Mouse (Mus musculus): ENCODE measurements around the gene 6030408B16Rik.

The 6030408B16Rik gene

GRCm38 (mm10) chr15:101293025-101293621 lies at the start of gene 6030408B16Rik:
Gene 6030408B16Rik (plus strand): TSS chr15:101293212.
- DNase-seq, result no peak

- DNase-seq, result no peak
Observed at GRCm38 (mm10) chr15:101244012-101244411, 49.0 kb upstream of the 6030408B16Rik start.

GRCm38 (mm10) chr15:101246231-101247154 lies 46.5 kb upstream of the 6030408B16Rik start:
- peak; percentile 95 for DNase-seq

GRCm38 (mm10) chr15:101247155-101247498 lies 45.9 kb upstream of the 6030408B16Rik start:
- DNase-seq, result peak; percentile 62

- peak; percentile 45 for DNase-seq
Observed at GRCm38 (mm10) chr15:101248029-101248710, 44.8 kb upstream of the 6030408B16Rik start.

- no peak for DNase-seq
Observed at GRCm38 (mm10) chr15:101250220-101250800, 42.7 kb upstream of the 6030408B16Rik start.

- DNase-seq, result no peak
Observed at GRCm38 (mm10) chr15:101251930-101252329, 41.1 kb upstream of the 6030408B16Rik start.

GRCm38 (mm10) chr15:101252614-101253013 lies 40.4 kb upstream of the 6030408B16Rik start:
- no peak for DNase-seq

GRCm38 (mm10) chr15:101253563-101253885 lies 39.5 kb upstream of the 6030408B16Rik start:
- no peak for DNase-seq

GRCm38 (mm10) chr15:101253886-101254795 lies 38.9 kb upstream of the 6030408B16Rik start, which contains the start of gene Nr4a1:
Gene Nr4a1 (plus strand): TSS chr15:101254269.
- peak; percentile 85 for DNase-seq

- DNase-seq, result no peak
Observed at GRCm38 (mm10) chr15:101255842-101256462, 37.1 kb upstream of the 6030408B16Rik start.

- DNase-seq, result no peak
Observed at GRCm38 (mm10) chr15:101256463-101257206, 36.4 kb upstream of the 6030408B16Rik start.

- DNase-seq, result no peak
Observed at GRCm38 (mm10) chr15:101258420-101258819, 34.6 kb upstream of the 6030408B16Rik start.

- DNase-seq, result no peak
Observed at GRCm38 (mm10) chr15:101259922-101260321, 33.1 kb upstream of the 6030408B16Rik start.

- DNase-seq, result no peak
Observed at GRCm38 (mm10) chr15:101260387-101260786, 32.6 kb upstream of the 6030408B16Rik start.

- DNase-seq, result no peak
Observed at GRCm38 (mm10) chr15:101260874-101261622, 32.0 kb upstream of the 6030408B16Rik start.

GRCm38 (mm10) chr15:101262502-101262901 lies 30.5 kb upstream of the 6030408B16Rik start:
- DNase-seq, result no peak

- DNase-seq, result peak; percentile 85
Observed at GRCm38 (mm10) chr15:101266132-101266963, 26.7 kb upstream of the 6030408B16Rik start.
